Mouse (Mus musculus) left cerebral cortex, adult 11 months (tissue): ENCODE measurements around the gene Kdf1.
A peak's percentile ranks its signal among the peaks of the same experiment; 100 is the strongest.
"Not testable (repeated sequence)": the region's sequence is repeated elsewhere in the genome, so short reads cannot be mapped to it uniquely, and the experiment has no call there.

Experiments used
- DNase-seq: peaks from one replicate; pipeline ENCODE4 v3.0.0; 2022; ENCODE audit warnings: low spot score

Gene Kdf1

GRCm38 (mm10) chr4:133496738-133497445 lies 21.9 kb upstream of the Kdf1 start:
- DNase-seq, result no peak

DNA sequence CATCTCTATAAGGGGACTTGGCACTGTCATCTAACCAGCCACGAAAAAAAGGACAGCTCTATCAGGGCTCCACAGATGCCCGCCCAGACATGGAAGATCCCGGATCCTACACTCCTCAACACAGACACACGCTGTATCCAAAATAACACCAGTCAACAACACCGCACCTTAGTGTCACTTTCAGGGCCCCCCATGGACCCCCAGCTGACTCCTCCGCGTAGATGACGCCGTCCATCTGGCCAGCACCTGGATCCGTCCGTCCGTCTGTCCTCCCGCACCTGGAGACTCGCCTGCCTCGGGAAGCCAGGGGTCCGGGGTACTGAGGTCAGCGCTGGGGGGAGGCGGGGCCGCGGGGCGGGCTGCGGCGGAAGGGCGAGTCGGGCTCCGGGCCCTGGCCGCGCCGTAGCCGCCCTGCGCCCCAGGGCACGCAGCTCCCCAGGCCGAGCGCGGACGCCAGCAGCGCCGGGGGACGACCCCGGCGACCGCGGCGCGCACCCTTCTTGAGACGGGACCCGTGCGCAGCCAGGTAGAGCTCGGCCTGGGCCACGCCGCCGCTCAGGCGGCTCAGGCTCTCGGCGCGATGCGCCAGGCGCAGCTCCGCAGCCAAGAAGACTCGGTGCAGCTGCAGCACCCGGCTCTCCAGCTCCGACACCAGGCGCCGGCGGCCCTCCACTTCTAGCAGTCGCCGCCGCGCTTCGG lies 21.2 kb upstream of the Kdf1 start:
- no peak for DNase-seq

DNA sequence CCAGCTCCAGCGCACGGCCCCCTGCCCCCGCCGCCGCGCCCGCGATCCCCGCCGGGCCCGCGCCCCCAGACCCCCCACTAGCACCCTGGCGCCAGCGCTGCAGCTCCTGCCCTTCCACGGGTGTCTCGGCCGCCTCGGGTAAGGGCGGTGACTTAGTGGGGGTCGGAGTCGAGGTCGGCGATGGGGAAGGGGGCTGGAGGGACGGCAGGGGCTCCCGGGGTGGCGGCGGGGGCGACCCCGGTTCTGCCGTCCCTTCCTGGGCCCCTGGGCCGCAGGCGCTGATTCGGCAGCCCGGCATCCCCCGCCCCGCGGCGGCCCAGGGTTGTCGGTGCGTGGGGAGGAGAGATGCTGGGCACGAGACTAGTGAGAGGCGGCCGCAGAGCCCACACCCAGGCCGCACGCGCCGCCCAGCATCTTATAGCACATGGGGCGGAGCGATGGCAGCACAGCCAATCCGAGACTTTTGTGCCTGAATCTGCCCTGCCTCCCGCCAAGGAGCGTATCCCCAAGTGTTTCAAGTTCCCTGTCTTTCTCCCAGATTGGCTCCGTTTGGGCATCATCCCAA lies 20.5 kb upstream of the Kdf1 start, which contains the start of gene Trnp1:
Gene Trnp1 (minus strand): TSS at position 391 of the 565 bp plus-strand sequence.
- DNase-seq, result peak; percentile 81

- DNase-seq, result no peak
Observed at GRCm38 (mm10) chr4:133501514-133501913, 17.2 kb upstream of the Kdf1 start.

DNA sequence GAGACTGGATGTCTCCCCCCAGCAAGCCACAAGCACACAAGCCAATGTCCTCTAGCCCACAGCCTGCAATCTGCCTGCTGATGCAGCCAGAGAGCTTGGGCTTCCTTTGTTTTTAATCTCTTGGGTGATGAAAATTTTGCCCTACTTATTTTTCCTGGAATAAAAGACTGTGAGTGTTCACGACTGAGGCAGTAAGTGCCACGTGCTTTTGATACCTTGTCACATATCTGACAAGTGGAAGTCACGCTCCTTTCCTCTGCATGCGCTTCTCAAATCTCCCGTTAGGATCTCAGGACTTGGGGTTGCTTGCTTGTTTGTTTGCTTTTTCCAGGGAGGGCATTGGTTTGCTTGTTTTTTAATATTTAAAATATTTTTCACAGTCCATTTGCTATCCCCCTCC lies 14.5 kb upstream of the Kdf1 start:
- no peak for DNase-seq

DNA sequence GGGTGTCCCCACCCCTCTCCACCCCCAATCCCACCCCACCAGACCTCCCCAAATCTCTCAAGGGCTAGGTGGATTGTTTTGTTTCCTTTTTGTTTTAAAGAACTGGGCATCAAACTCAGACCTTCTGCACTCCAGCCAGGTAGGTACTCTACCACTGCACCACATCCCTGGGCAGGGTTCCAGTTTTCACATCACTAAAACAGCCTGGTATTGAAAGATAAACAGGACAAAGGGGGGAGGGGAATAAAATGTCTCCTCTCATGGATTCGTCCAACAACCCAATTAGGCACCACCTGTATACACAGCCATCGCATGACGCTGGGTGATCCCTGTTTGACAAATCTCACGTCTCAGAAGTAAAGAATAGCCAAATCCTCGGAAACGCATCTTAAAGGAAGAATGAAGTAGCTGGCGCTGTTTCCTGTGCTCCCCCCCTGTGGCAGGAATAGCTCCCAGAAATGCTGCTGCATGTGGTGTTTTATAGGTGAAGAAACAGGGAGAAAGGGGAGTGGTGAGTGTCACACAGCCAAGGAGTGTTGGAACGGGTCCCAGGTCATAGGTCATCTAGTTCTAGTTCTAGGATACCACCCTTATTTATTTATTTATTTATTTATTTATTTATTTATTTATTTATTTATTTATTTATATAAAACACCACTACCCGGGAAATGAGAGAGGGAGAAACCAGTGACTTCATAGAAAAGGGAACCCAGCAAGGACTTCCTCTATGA lies 13.8 kb upstream of the Kdf1 start:
- DNase-seq, result no peak

- DNase-seq, result no peak
Observed at GRCm38 (mm10) chr4:133506573-133506972, 12.2 kb upstream of the Kdf1 start.

GRCm38 (mm10) chr4:133508990-133509389 lies 9.8 kb upstream of the Kdf1 start:
- no peak for DNase-seq

- no peak for DNase-seq
Observed at GRCm38 (mm10) chr4:133511050-133511449, 7.7 kb upstream of the Kdf1 start.

DNA sequence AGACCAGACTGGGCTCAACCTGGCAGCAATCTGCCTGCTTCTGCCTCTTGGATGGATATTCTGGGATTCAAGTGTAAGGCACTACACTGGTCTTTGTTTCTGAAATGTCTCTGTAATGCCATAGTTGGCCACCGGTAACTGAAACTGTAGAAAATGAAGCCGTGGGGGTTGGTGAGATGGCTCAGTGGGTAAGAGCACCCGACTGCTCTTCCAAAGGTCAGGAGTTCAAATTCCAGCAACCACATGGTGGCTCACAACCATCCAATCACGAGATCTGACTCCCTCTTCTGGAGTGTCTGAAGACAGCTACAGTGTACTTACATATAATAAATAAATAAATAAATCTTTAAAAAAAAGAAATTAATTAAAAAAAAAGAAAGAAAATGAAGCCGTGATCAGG lies 6.3 kb upstream of the Kdf1 start:
- DNase-seq, result not testable (repeated sequence)

GRCm38 (mm10) chr4:133512972-133513371 lies 5.8 kb upstream of the Kdf1 start:
- DNase-seq, result no peak

GRCm38 (mm10) chr4:133519369-133519665 lies 554 bp downstream of the Kdf1 start:
- no peak for DNase-seq

GRCm38 (mm10) chr4:133521502-133521901 lies 2.7 kb downstream of the Kdf1 start:
- no peak for DNase-seq

DNA sequence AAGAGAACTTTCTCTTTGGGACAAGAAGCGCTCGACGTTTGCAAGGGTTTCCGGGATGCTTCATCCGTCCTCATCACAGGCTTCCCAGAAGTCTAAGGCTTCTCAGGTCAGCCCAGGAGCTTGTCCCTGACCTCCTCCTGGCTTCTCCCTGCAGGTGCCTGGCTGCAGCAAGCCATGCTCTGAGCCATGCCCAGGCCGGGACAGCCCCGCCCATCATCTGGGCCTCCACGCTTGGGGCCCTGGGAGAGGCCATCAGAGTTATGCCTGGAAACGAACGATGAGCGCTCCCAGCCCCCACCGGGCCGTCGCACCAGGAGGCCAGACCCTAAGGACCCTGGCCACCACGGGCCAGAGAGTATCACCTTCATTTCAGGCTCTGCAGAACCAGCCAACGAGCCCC lies 9.0 kb downstream of the Kdf1 start:
- no peak for DNase-seq

GRCm38 (mm10) chr4:133532777-133533176 lies 14.0 kb downstream of the Kdf1 start:
- no peak for DNase-seq

- DNase-seq, result no peak
Observed at GRCm38 (mm10) chr4:133536081-133536480, 17.3 kb downstream of the Kdf1 start.

DNA sequence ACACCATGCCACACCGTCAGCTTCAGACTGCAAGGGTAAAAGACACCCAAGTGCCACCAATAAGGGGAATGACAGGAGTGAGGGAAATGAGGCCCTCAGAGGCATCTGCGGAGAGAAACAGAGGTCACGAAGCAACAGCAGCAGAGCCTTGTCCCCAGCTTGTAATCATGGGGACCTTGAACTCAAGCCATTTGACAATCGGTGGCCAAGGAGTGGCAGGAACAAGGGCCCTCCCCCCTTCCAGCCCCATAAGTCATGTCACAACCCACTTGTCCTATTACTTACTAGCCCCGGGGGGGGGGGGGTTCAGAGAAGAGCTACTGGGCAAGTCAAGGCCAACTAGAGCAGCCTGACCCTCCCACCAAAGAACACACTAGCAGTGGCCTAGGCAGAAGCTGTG lies 17.9 kb downstream of the Kdf1 start:
- DNase-seq, result no peak

DNA sequence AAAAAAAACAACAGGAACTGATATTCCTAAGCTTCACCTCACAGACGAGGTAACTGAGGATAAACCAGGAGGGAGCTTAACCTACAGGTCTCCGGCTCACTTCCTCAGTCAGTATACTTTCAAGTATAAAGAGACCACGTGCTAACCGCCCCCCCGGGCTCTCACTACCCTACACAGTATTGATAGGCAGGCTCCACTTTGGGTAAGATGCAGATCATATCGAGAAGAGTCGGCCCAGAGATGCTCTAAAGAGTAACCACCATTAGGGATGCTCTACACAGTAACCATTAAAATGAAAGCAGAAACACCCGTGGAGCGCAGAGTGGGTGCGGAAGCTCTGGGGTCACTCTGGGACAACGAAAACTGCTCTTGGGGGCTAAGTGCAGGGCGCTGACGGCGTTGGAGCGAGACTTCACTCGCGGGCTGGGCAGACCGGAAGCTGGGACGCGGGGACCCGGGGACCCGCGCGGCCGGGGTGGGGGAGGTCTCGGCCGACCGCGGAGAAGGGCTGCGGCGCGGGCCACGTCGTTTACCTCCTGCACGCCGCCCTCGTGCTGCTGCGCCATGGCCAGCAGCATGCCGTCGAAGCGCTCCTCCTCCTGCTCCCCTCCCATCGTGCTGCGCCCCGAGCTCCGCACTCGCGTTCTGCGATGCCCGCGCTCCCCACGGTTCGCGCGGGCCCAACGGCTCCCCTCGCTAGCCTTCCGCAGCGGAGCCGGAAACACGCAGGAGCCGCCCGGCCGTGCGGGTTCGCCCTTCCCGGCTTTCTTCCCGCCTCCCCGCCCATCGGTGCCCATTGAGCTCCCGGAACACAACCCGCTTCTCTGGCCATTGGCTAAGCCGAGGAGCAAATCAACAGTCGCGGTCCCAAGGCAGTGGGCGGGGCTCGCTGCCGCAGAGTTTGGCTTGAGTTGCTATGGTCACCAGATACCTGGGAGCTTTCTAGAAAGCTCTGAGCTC lies 26.8 kb downstream of the Kdf1 start, which contains the start of gene Nudc:
Gene Nudc (minus strand): TSS at position 725 of the 960 bp plus-strand sequence.
- DNase-seq, result peak; percentile 92

DNA sequence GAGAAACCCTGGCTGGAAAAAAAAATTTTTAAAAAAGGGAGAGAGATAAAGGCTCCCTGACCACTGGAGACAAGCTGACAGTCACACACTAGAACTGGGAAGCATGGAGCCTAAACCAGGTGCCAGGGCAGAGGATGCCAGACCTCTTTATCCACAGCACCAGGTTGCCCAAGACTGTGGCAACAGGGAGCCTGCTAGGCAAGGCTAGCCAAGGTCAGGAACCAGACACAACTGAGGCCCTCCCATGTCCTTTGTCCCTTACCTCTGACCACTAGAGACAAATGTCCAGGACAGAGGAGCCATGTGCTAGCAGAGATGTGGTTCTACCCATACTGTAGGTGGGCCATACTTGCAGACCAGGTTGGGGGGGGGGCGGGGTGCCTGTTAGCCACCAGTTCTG lies 33.3 kb downstream of the Kdf1 start:
- no peak for DNase-seq

DNA sequence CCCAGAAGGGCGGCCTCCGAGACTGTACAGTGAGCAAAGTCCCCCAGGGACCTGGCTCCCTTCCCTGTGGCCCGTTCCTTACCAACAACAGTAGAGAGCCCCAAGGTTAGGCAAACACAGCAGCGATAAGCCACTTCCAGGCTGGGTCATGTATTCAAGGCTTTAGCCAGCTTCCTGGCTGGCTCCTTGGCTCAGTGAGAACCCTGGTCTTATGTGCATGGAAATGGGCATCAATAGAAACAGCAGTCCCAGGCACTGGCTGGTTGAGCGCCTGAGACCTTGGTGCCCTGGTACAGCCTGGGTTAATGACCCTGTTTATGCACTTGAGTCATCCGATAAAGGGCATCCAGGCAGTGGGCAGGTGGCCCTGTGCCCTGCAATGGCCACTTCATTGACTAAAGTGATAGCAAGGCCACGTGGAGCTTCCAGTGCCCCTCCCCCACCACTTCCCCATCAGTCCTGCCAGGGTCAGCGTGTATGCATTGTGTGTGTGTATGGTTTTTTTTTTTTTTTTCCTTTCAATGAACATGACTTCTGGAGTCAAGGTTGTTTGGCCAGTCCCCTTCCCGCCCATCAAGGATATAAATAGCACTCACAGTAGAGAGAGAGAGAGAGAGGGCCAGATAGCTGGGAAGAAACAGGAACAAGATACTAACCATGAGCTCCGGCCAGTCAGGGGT lies 34.1 kb downstream of the Kdf1 start, which contains the start of gene Nr0b2:
Gene Nr0b2 (plus strand): TSS at position 609 of the 680 bp plus-strand sequence.
- DNase-seq, result no peak
